In genomic region chr2:73213539-73213870, GRCm38 (mm10) we compare ENCODE assay signal across 8 mouse cellular contexts. TPM values are rescaled to one million over a fixed set of nuclear protein-coding genes. Genes with fewer than 3 reads are reported as not detected.
A peak's percentile ranks its signal among the peaks of the same experiment; 100 is the strongest.
DNase-seq lines count a peak whose midpoint lies in the region; ATAC-seq and TF ChIP-seq lines count a peak whose summit lies in the region.

No protein-coding gene starts in this region.

- H3K4me3 ChIP-seq in lung, embryonic 14.5 days (ENCODE audit: low read depth, low read length): peak overlapping the region; percentile 86
- peak overlapping the region; percentile 95 for H3K4me3 ChIP-seq in embryonic facial prominence, embryonic 10.5 days
- peak overlapping the region; percentile 95 for H3K4me3 ChIP-seq in intestine, embryonic 14.5 days (ENCODE audit: low read depth, low read length)
- peak overlapping the region; percentile 89 for H3K4me3 ChIP-seq in neural tube, embryonic 14.5 days (ENCODE audit: low read depth, low read length)

- no peaks in the 10 kb centered on the region for H3K9me3 ChIP-seq in lung, embryonic 14.5 days (ENCODE audit: low read depth, low read length)
- no peaks in the 10 kb centered on the region for H3K9me3 ChIP-seq in embryonic facial prominence, embryonic 10.5 days
- no peaks in the 10 kb centered on the region for H3K9me3 ChIP-seq in intestine, embryonic 14.5 days (ENCODE audit: control insufficient read depth, low read length)
- H3K9me3 ChIP-seq in neural tube, embryonic 14.5 days (ENCODE audit: control insufficient read depth, low read length): no peaks in the 10 kb centered on the region

- WGBS in lung, embryonic 14.5 days: 20% methylated on average over 7 of the region's 7 CpGs
- WGBS in embryonic facial prominence, embryonic 10.5 days: 16% methylated on average over 7 of the region's 7 CpGs
- 21% methylated on average over 7 of the region's 7 CpGs for WGBS in intestine, embryonic 14.5 days
- 26% methylated on average over 7 of the region's 7 CpGs for WGBS in neural tube, embryonic 14.5 days

- peak overlapping the region; percentile 75 for H3K9ac ChIP-seq in lung, embryonic 14.5 days
- peak overlapping the region; percentile 72 for H3K9ac ChIP-seq in intestine, embryonic 14.5 days (ENCODE audit: low read length)
- peak overlapping the region; percentile 77 for H3K9ac ChIP-seq in neural tube, embryonic 14.5 days (replicated peaks; ENCODE audit: low read depth, low read length)

- TF ChIP-seq CTCF in lung, embryonic 14.5 days (IDR thresholded peaks at IDR 0.05; ENCODE audit: low read depth): no peak

- ATAC-seq in lung, embryonic 14.5 days (ENCODE audit: insufficient read depth): peak; percentile 32; the same call in 1 of the 2 replicates
- no peak for ATAC-seq in intestine, embryonic 14.5 days (replicated peaks; ENCODE audit: low FRiP score, low TSS enrichment, low read depth)
- no peak for ATAC-seq in neural tube, embryonic 14.5 days (ENCODE audit: low read depth)
- ATAC-seq in megakaryocyte-erythroid progenitor cell, adult 5-6 weeks (replicated peaks; ENCODE audit: low FRiP score, low TSS enrichment, poor library complexity, severe bottlenecking): no peak; the same call in 1 of the 2 replicates

- H3K36me3 ChIP-seq in lung, embryonic 14.5 days (ENCODE audit: insufficient read depth): peaks cover 18% of the 10 kb centered on the region
- H3K36me3 ChIP-seq in embryonic facial prominence, embryonic 10.5 days (replicated peaks): peaks cover 33% of the 10 kb centered on the region
- peaks cover 13% of the 10 kb centered on the region; the same call in 1 of the 2 replicates for H3K36me3 ChIP-seq in intestine, embryonic 14.5 days (ENCODE audit: control insufficient read depth, insufficient read depth, low read length)
- H3K36me3 ChIP-seq in neural tube, embryonic 14.5 days (ENCODE audit: control insufficient read depth, insufficient read depth, low read length): no peaks in the 10 kb centered on the region

- H3K4me2 ChIP-seq in lung, embryonic 14.5 days: peak overlapping the region; percentile 89
- H3K4me2 ChIP-seq in intestine, embryonic 14.5 days (ENCODE audit: low read length): peak overlapping the region; percentile 89
- H3K4me2 ChIP-seq in neural tube, embryonic 14.5 days (ENCODE audit: low read depth, low read length): peak overlapping the region; percentile 72

- no peaks in the 10 kb centered on the region for H3K27me3 ChIP-seq in lung, embryonic 14.5 days (ENCODE audit: insufficient read depth, low read length)
- no peaks in the 10 kb centered on the region for H3K27me3 ChIP-seq in embryonic facial prominence, embryonic 10.5 days (replicated peaks; ENCODE audit: low read depth, poor library complexity, severe bottlenecking)
- no peaks in the 10 kb centered on the region for H3K27me3 ChIP-seq in intestine, embryonic 14.5 days (replicated peaks; ENCODE audit: control insufficient read depth, insufficient read depth, low read length)
- H3K27me3 ChIP-seq in neural tube, embryonic 14.5 days (ENCODE audit: control insufficient read depth, insufficient read depth, low read length): no peaks in the 10 kb centered on the region; the same call in 1 of the 2 replicates

- DNase-seq in lung, embryonic 14.5 days: no peak
- DNase-seq in lung, postnatal 14 days: no peak
- no peak for DNase-seq in embryonic facial prominence, embryonic 10.5 days (ENCODE audit: low spot score)
- DNase-seq in intestine, embryonic 14.5 days (ENCODE audit: low spot score): no peak
- DNase-seq in B cell, adult 2 months: no peak
- no peak for DNase-seq in layer of hippocampus, postnatal 36 days

- 0 out of 2 replicates have a peak, but pooled peaks cover 6% of the 10 kb centered on the region for H3K4me1 ChIP-seq in lung, embryonic 14.5 days (ENCODE audit: insufficient read depth)
- H3K4me1 ChIP-seq in embryonic facial prominence, embryonic 10.5 days: peaks cover 26% of the 10 kb centered on the region
- H3K4me1 ChIP-seq in intestine, embryonic 14.5 days (replicated peaks; ENCODE audit: control insufficient read depth, insufficient read depth, low read length): peaks cover 7% of the 10 kb centered on the region; the same call in 1 of the 2 replicates
- peaks cover 5% of the 10 kb centered on the region; the same call in 1 of the 2 replicates for H3K4me1 ChIP-seq in neural tube, embryonic 14.5 days (ENCODE audit: control insufficient read depth, insufficient read depth, low read length)

- H3K27ac ChIP-seq in lung, embryonic 14.5 days (ENCODE audit: low read depth): peak overlapping the region; percentile 46; the same call in 1 of the 2 replicates
- H3K27ac ChIP-seq in embryonic facial prominence, embryonic 10.5 days (replicated peaks): peak overlapping the region; percentile 90
- 0 out of 2 replicates have a peak overlapping the region, but pooled peaks have one; percentile 16 for H3K27ac ChIP-seq in intestine, embryonic 14.5 days (ENCODE audit: low read depth)
- no peak overlapping the region for H3K27ac ChIP-seq in neural tube, embryonic 14.5 days (ENCODE audit: low read depth, low read length)

RNA-seq across cellular contexts. Expression of gene Ola1, which starts 5.2 kb away (rescaled TPM):
- polyA plus RNA-seq in lung, embryonic 14.5 days (2014; fragmentation: Nextera tagmentation; extraction: Ambion mirVana): 79.2 and 80.9 TPM in 2 replicates
- polyA plus RNA-seq in embryonic facial prominence, embryonic 10.5 days (2016; fragmentation: Nextera tagmentation; extraction: Ambion mirVana): 100 and 101 TPM in 2 replicates
- 92.0 and 94.6 TPM in 2 replicates for polyA plus RNA-seq in intestine, embryonic 14.5 days (2014; fragmentation: Nextera tagmentation; extraction: Ambion mirVana)
- 102 and 113 TPM in 2 replicates for polyA plus RNA-seq in neural tube, embryonic 14.5 days (2014; fragmentation: Nextera tagmentation; extraction: Ambion mirVana)
- total RNA-seq in megakaryocyte-erythroid progenitor cell, adult 5-6 weeks (2014; fragmentation: Nextera tagmentation): 97.4 and 126 TPM in 2 replicates
- 149 and 159 TPM in 2 replicates for total RNA-seq in megakaryocyte-erythroid progenitor cell, adult 5-6 weeks (2017)
- 100 to 1,000 TPM; 119 to 126 TPM for total RNA-seq in layer of hippocampus, postnatal 36 days (2021)

RNA-seq across cellular contexts. Expression of gene Sp9, which starts 58.2 kb away (rescaled TPM):
- not detected in 2 replicates for polyA plus RNA-seq in lung, embryonic 14.5 days (2014; fragmentation: Nextera tagmentation; extraction: Ambion mirVana)
- polyA plus RNA-seq in embryonic facial prominence, embryonic 10.5 days (2016; fragmentation: Nextera tagmentation; extraction: Ambion mirVana): 0.39 and 0.67 TPM in 2 replicates
- polyA plus RNA-seq in intestine, embryonic 14.5 days (2014; fragmentation: Nextera tagmentation; extraction: Ambion mirVana): not detected in 2 replicates
- polyA plus RNA-seq in neural tube, embryonic 14.5 days (2014; fragmentation: Nextera tagmentation; extraction: Ambion mirVana): 1.5 TPM in 2 replicates
- total RNA-seq in megakaryocyte-erythroid progenitor cell, adult 5-6 weeks (2014; fragmentation: Nextera tagmentation): not detected in 2 replicates
- total RNA-seq in megakaryocyte-erythroid progenitor cell, adult 5-6 weeks (2017): 0.47 TPM in 1 of 2 replicates, not detected in the other
- total RNA-seq in layer of hippocampus, postnatal 36 days (2021): 1 to 10 TPM; 3.6 to 4.1 TPM
